Mouse (Mus musculus) lung, postnatal 0 days (tissue): ENCODE measurements around the gene Moap1. TPM values are rescaled to one million over a fixed set of nuclear protein-coding genes. Genes with fewer than 3 reads are reported as not detected.

Experiments used
- ATAC-seq: fragments of 200-750 bp; cut with Nextera tagmentation; 2 replicates; pipeline ENCODE4 v1.8.0; 2017; ENCODE audit warnings: moderate library complexity
- DNase-seq: peaks from one replicate; pipeline ENCODE4 v3.0.0-alpha.2; 2016; ENCODE audit warnings: low spot score
- H3K27ac ChIP-seq: fragments of 300-500 bp; sonication (generic); 2 replicates; pipeline ENCODE4 v1.5.1; 2014; ENCODE audit warnings: antibody characterized with exemption, mild to moderate bottlenecking, low read length, mixed read lengths
- H3K27me3 ChIP-seq: fragments of 300-500 bp; sonication (generic); replicated peaks from 2 replicates; pipeline ENCODE4 v1.6.1; 2014; ENCODE audit warnings: low read length, mixed read lengths; ENCODE audit not compliant: insufficient read depth
- H3K36me3 ChIP-seq: fragments of 300-500 bp; sonication (generic); 2 replicates; pipeline ENCODE4 v1.6.1; 2014; ENCODE audit warnings: low read length, mixed read lengths; ENCODE audit not compliant: insufficient read depth
- H3K4me1 ChIP-seq: fragments of 300-500 bp; sonication (generic); 2 replicates; pipeline ENCODE4 v1.6.1; 2014; ENCODE audit warnings: antibody characterized with exemption, low read depth, low read length, mixed read lengths; ENCODE audit not compliant: insufficient read depth
- H3K4me2 ChIP-seq: fragments of 300-500 bp; sonication (generic); replicated peaks from 2 replicates; pipeline ENCODE4 v1.6.1; 2014; ENCODE audit warnings: low read depth, mild to moderate bottlenecking, low read length, moderate library complexity, mixed read lengths
- H3K4me3 ChIP-seq: fragments of 300-500 bp; sonication (generic); 2 replicates; pipeline ENCODE4 v1.5.1; 2014; ENCODE audit warnings: low read depth, low read length
- H3K9ac ChIP-seq: fragments of 300-500 bp; sonication (generic); replicated peaks from 2 replicates; pipeline ENCODE4 v1.6.1; 2014; ENCODE audit warnings: low read depth, mild to moderate bottlenecking
- H3K9me3 ChIP-seq: fragments of 300-500 bp; sonication (generic); 2 replicates; pipeline ENCODE4 v1.6.1; 2016; ENCODE audit warnings: low read length, mixed read lengths
- CTCF ChIP-seq: IDR thresholded peaks from 2 replicates; pipeline ENCODE4 v1.5.1; 2016; ENCODE audit warnings: antibody characterized with exemption, mild to moderate bottlenecking
- EP300 ChIP-seq: IDR thresholded peaks from 2 replicates; pipeline ENCODE4 v1.6.1; 2016; ENCODE audit warnings: antibody characterized with exemption, mild to moderate bottlenecking, control low read depth
- WGBS: fragments of 180-500 bp; shearing (Covaris S2); extraction: QIAGEN DNeasy Blood & Tissue Kit; methylation state at CpG from one replicate; pipeline ENCODE4 v1.1.7; 2014; 5-methylcytosine and 5-hydroxymethylcytosine counted together
- polyA plus RNA-seq: library from polyadenylated mRNA; unstranded; fragments of >200 nt; fragmentation: Nextera tagmentation; extraction: Ambion mirVana; gene quantifications from 2 replicates; pipeline ENCODE4 v1.2.1, GENCODE M21; 2015

Moap1 gene
- polyA plus RNA-seq, 1 experiment from 2014 or later: 9.7 TPM

DNA sequence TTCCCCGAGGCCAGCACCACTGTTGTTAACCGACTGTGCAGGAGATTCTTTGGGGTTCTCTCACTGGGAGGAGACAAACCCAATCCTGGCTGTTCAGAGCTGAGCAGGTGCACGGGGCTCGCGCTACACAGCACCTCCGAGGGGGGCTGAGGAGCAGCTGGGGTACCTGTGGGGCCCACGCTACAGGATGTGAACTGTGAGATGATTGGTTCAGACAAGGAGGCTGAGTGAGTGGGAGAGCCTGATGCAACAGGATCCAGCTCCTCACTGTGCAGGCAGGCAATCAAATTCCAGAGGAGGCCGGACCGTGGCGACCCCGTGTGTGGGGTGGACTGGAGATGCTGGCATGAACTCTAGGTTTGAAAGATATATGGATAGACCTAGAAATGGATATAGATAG, 21.0 kb downstream of the Moap1 start:
- Histone ChIP-seq H3K4me3 (no peak overlapping the region), H3K27me3 (no peaks in the 10 kb centered on the region), H3K4me2 (no peak overlapping the region), H3K36me3 (no peaks in the 10 kb centered on the region), H3K27ac (no peak overlapping the region), H3K9ac (no peak overlapping the region), H3K9me3 (no peaks in the 10 kb centered on the region), H3K4me1 (no peaks in the 10 kb centered on the region)
- TF ChIP-seq CTCF: no peak
- TF ChIP-seq EP300: no peak
- DNase-seq: no peak
- 63% methylated on average over 11 of the region's 11 CpGs for WGBS
- no peak for ATAC-seq

DNA sequence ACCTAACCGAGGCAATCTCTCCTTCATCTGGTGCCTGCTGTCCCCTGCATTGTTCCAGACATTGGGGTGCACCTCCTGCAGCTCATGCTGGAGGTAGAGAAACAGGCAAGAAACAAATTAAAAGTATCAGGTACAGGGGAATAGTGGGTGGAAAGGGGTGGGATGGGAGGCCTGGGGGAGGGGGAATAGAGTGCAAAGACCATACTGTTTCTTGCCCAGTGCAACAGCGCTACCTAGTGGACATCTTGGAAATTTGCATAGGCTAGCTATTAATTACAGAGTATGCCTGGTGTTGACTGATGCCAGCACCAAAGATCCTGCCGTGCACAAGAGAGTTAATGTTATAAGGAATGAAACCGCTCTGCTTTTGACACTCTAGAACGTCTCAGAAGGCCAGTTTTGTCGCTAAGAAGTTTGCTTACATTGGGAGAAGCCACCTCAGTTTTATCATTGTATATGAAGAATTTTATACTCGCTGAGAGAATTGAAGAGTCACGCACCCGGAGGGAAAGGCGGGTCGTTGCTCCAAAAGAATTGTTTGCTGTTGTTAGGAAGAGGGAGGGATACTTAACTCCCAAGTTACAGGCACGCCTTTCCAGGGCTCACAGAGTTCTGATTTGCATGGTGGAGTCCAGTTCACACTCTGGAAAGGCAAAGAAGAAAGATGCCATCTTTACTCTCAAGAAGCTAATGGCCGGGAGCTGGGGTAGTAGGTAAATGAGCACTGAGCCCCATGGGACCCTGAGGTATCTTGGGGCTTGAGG, 23.7 kb downstream of the Moap1 start:
- DNase-seq (peak; percentile 78), ATAC-seq (peak; percentile 72)
- Histone ChIP-seq H3K9me3 (no peaks in the 10 kb centered on the region), H3K27me3 (no peaks in the 10 kb centered on the region), H3K27ac (no peak overlapping the region), H3K9ac (no peak overlapping the region), H3K4me2 (no peak overlapping the region), H3K4me3 (no peak overlapping the region), H3K4me1 (no peaks in the 10 kb centered on the region), H3K36me3 (no peaks in the 10 kb centered on the region)
- WGBS: 21% methylated on average over 13 of the region's 13 CpGs
- TF ChIP-seq EP300 (no peak), CTCF (peak; percentile 86)

DNA sequence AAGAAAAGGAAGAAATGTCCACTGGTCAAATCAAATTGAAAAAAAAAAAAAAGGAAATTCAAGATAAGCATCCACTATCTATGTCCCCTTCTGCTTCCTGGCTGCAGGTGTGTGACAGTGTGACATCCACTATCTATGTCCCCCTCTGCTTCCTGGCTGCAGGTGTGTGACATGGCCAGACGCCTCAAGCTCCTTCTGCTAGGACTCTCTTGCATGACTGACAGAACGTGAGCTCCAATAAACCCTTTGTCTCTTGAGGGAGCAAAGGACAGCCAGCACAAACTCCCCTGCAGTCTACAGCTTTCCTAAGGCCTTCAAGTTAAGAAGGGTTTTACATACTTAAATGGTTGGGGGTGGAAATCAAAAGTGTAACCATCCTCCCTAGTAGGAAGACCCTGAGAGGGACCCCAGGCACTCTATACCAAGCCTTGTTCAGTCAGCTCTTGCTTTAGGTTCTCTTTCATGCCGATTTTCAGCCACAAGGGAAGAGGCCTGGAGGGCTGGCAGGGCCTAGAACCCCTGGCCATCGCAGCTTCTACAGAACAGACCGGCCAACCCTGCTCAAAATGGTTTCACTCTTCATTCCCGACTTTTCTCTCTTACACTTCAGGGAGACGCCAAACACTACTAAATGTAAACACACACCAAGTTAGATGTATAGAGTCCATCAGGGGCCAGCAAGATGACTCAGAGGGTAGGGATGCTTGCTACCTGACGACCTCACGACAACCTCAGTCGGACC, 28.6 kb downstream of the Moap1 start:
- Histone ChIP-seq H3K27ac (no peak overlapping the region), H3K36me3 (no peaks in the 10 kb centered on the region), H3K9ac (no peak overlapping the region), H3K9me3 (no peaks in the 10 kb centered on the region), H3K4me1 (no peaks in the 10 kb centered on the region), H3K27me3 (no peaks in the 10 kb centered on the region), H3K4me2 (no peak overlapping the region), H3K4me3 (no peak overlapping the region)
- WGBS: 68% methylated on average over 10 of the region's 10 CpGs
- ATAC-seq (no peak), DNase-seq (no peak)
- TF ChIP-seq EP300 (no peak), CTCF (no peak)

DNA sequence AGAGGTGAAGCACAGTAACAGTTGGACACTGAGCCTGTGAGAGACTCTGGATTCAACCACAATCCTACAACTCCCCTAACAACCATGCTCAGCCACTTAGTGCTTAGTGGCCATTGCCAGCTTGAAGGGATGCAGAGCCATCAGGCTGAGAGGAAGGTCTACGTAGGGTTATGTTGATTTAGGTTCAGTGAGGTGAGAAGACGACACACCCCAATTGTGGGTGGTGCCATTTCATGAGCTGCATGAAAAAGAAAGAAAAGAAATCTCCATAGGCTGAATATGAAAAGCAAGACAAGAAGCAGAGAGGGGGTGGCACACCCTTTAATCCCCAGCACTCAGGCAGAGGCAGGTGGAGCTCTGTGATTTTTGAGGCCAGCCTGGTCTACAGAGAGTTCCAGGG, 29.3 kb downstream of the Moap1 start:
- Histone ChIP-seq H3K27me3 (no peaks in the 10 kb centered on the region), H3K27ac (no peak overlapping the region), H3K9ac (no peak overlapping the region), H3K4me2 (no peak overlapping the region), H3K4me1 (no peaks in the 10 kb centered on the region), H3K36me3 (no peaks in the 10 kb centered on the region), H3K9me3 (no peaks in the 10 kb centered on the region), H3K4me3 (no peak overlapping the region)
- TF ChIP-seq CTCF (no peak), EP300 (no peak)
- 63% methylated on average over 2 of the region's 2 CpGs for WGBS
- DNase-seq (no peak), ATAC-seq (no peak)

DNA sequence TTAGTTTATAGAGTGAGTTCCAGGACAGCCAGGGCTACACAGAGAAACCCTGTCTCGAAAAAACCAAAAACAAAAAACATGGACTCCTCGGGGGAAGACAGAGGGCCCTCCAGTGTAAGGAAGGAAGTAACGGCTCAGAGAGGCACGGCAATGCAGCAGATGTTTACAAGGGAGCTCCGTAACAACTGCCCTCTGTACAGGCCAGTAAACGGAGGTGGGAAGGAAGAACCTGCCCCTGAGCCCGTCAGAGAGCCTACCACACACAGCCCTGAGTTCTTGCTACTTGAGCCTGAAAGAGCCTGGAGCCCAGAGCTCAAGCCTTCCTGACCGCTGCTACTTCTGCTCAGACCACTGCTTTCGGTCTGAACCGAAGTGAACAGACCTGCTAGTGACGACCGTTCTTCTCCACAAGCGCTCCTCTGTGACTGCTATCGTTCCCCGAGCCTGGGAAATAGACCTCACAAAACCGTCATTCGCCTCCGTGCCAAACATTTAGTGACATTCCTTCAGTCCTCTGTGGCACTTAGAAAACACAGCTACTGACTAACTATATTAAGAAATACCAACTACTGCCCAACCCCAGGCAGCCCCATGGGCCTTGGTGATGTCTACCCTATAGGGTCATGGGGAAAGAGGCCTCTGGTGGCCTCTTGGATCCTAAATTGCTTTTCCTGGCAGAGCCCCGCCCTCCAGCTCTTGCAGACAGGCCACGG, 30.2 kb downstream of the Moap1 start:
- Histone ChIP-seq H3K4me1 (no peaks in the 10 kb centered on the region), H3K4me2 (no peak overlapping the region), H3K4me3 (no peak overlapping the region), H3K27ac (no peak overlapping the region), H3K9me3 (no peaks in the 10 kb centered on the region), H3K9ac (no peak overlapping the region), H3K27me3 (no peaks in the 10 kb centered on the region), H3K36me3 (no peaks in the 10 kb centered on the region)
- no peak for TF ChIP-seq EP300
- WGBS: 50% methylated on average over 20 of the region's 20 CpGs
- ATAC-seq (no peak), DNase-seq (no peak)

DNA sequence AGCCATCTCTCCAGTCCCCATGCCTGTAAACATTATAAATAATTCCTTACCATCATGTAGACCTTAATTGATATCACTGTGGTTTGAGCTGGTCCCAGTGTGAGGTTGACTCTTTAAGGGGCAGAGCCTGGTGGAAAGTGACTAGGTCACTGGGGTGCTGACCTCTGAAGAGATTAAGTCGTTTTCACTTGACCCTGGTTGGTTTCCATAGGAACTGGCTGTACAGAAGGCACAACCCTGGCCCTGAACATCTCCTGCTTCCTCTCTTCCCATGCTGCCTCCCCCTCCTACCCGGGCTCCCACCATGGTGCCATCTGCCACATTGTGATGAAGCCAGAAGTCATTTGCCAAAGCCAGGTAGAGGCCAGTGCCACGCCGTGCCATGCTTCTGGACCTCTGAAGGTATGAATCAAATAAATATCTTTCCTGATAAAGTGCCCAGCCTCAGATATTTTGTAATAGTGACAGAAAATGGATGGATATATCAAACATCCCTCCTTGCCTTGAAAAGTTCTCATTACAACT, 32.5 kb downstream of the Moap1 start:
- Histone ChIP-seq H3K4me3 (no peak overlapping the region), H3K27me3 (no peaks in the 10 kb centered on the region), H3K4me1 (peaks cover 1% of the 10 kb centered on the region; the same call in 1 of the 2 replicates), H3K9me3 (no peaks in the 10 kb centered on the region), H3K36me3 (no peaks in the 10 kb centered on the region), H3K27ac (no peak overlapping the region), H3K4me2 (no peak overlapping the region), H3K9ac (no peak overlapping the region)
- 74% methylated on average over 4 of the region's 4 CpGs for WGBS
- TF ChIP-seq EP300 (no peak), CTCF (no peak)
- DNase-seq: no peak
- no peak for ATAC-seq
